Mouse (Mus musculus) hematopoietic stem cell, adult 5-6 weeks (primary cell): ENCODE measurements at regions not wholly inside any gene's neighbourhood (a gene's known extent, or its start where the extent isn't known, plus 50 kb on each side); places are given as distances from the start of the nearest gene placed in this dataset.
A peak's percentile ranks its signal among the peaks of the same experiment; 100 is the strongest.
"Not testable (repeated sequence)": the region's sequence is repeated elsewhere in the genome, so short reads cannot be mapped to it uniquely, and the experiment has no call there.

Experiments
- ATAC-seq, 2 experiments: fragments of 125-278 bp in 1 of 2; replicated peaks in 1 of 2; 2 replicates each; pipeline ENCODE4 v1.8.0; 2016 to 2017; ENCODE audit warnings: inconsistent platforms in 2 of 2, mild to moderate bottlenecking in 2 of 2, moderate number of reproducible peaks in 2 of 2, low read depth in 1 of 2, moderate TSS enrichment in 1 of 2; ENCODE audit not compliant: low FRiP score in 2 of 2, poor library complexity in 2 of 2, severe bottlenecking in 2 of 2, insufficient read depth in 1 of 2, low TSS enrichment in 1 of 2

DNA sequence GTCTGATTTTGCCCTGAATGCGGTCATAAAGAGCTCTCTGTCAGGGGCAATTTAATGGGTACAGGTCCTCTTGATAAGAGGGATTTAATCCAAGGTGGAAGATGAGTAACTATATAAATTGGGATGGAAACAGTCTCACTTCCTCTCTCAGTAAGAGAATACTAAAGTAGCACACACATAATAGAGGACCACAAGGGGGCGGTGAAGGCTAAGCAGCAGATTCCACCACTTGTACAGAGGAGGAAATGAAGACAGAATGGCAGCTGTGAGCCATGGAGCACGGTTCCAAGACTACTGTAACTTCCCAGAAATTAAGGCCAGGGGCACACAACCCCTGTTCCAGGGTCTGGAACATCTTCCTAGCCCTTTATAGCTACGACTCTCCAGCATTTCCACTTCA lies 262.6 kb upstream of the Ywhaq start:
- not testable (repeated sequence) for ATAC-seq

- not testable (repeated sequence) for ATAC-seq
Observed at GRCm38 (mm10) chr12:21649381-21649780, 231.9 kb upstream of the Ywhaq start.

DNA sequence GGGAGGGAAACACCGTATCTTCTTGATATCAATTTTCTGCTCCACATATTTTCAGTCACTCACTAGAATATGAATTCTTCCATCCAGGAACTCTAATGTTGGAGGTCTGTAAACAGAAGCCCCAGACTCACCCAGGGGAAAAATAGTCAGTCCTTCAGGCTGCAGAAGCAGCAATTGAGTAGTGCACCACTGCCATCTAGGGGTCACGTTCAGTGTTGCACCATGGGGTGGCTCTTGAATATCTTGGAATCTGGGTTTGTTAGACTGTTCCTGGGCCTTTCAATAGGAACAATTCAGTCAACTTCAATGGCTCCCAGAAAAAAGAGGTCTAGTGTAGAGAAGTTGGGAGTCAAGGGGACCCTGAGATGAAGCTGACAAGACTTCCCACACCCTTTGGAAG lies 196.3 kb upstream of the Ywhaq start:
- not testable (repeated sequence) for ATAC-seq

DNA sequence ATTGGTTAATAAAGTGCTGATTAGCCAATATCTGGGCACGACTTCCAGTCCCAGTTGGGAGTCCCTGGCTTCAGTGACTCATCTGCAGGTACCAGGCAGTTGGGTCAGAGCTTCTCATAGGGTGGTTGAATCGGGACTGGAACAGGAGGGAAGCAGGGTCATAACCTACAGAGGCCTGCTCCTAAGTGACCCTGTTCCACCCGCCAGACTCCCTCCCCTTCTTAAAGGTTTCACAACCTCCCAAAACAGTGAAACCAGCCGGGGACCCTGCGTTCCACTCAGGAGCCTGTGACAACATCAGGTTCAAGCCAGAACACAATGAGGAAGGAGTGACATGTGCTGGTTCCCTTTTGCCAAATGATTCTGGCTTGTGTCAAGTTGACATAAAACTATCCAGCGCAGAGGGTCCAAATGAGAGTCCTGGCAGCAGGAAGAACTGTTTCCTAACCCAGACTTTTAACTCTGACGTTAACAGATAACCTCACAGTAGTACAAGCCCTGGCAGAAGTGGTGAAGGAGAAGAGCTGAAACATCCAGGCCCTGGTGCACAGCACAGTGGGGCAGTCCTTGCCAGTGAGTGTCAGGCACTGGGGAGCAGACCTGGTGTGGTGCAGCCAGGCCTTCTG lies 151.1 kb upstream of the Ywhaq start:
- ATAC-seq: no peak

DNA sequence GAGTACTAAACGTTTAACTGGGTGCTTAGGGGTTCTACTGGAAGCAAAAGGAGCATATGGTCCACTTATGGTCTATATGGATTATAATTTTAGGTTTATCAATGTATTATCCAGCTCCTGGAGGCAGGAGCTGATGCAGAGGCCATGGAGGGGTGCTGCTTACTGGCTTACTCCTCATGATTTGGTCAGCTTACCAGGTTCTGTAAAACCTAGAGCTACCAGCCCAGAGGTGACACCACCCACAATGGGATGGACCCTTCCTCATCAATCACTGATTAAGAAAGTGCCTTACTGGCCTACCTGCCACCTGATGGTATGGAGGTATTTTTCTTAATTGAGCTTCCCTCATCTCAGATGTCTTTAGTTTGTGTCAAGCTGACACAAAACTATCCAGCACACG lies 126.5 kb upstream of the Ywhaq start:
- not testable (repeated sequence) for ATAC-seq

DNA sequence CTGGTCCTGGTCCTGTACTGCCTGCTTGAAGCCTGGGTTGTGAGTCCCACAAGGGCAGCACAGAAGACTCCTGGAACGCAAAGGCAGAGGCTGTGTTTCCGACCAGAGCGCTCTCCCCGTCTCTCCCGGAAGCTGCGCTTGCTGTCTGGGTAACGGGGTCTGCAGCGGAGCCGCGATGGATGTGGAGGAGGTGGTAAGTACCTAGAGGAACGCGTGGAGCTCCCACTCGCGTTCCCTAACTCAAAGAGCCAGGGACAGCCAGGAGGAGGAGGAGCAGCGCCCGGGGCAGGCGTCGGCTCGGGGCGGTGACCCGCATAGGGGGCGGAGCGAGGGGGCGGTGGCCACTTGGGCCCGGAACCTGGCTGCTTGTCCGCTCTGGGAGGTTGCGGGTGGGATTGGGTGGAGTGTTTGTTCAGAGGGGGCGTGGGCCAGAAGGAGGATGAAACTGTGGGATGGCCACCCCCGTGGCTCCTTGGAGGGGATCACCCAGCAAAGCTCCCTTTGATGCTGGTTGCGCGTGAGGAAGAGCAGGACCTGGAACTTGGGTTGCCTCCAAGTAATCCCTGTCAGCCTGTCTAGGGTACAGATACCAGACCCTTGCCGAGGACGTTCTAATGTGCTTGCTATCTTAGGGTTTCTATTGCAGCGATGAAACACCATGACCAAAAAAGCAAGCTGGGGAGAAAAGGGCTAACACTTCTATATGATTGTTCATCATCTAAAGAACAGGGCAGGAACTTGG lies 125.9 kb upstream of the Ywhaq start:
- ATAC-seq: peak; percentile 90 to 92

GRCm38 (mm10) chr12:21531766-21532165 lies 114.3 kb upstream of the Ywhaq start:
- ATAC-seq: no peak

DNA sequence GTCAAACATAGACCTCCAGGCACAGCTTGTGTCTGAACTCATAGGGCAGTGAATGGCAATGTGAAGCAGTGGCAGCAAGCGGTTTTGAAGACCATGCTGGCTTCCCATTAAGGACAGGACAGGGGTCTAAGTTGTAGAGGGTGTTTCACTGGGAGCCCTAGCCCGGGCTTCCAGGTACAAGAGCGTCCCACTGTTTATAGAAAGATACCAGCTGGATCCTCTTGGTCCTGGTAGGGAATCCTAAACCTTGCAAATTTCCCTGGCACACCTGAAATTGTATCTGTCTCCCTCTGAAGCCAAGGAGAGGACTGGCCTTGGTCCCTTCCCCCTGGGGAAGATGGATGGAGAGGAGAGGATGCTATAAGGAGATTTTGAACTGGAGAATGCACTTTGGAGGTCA lies 111.9 kb upstream of the Ywhaq start:
- not testable (repeated sequence) for ATAC-seq

- ATAC-seq: not testable (repeated sequence)
Observed at GRCm38 (mm10) chr12:21527336-21527735, 109.9 kb upstream of the Ywhaq start.

GRCm38 (mm10) chr12:21526906-21527305 lies 109.5 kb upstream of the Ywhaq start:
- ATAC-seq: not testable (repeated sequence)

DNA sequence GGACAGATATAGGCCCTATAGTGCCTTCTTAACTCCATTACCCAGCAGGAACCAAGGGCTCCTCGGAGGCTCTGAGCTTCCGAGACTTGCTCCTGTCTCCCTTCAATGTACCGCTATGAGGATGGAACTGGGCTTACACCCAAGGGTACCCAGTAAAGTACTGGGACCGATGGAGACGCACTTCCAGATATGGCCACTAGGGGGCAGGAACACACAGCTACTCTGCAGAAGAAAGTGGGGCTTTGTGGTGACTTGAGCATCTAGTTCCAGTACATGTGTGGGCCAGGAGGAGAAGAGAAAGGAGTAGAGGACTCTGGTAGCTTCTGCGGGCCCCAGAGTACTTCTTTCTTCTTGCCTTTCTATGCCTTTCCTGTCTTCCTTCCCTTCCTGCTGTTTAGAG lies 108.1 kb upstream of the Ywhaq start:
- peak; percentile 72 to 91 for ATAC-seq

GRCm38 (mm10) chr12:21522621-21523020 lies 105.2 kb upstream of the Ywhaq start:
- no peak for ATAC-seq

DNA sequence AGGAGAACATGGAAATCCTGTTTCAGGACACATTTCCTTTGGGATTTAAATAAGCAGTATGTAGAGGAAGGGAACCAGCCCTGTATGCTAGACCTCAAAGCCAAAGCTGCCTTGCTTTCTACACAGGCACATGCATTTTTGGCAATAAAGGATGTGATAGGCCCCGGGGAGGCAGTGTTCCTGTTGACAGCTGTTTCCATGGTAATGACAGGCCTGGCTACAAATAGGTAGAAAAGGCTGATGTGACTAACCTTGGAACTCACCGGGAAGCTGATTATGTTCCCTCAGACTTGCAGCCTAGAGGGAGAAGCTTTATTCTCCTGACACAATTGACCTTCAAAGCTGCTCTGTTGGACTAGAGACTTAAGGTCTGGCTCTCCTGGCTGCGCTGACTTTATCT lies 101.6 kb upstream of the Ywhaq start:
- no peak for ATAC-seq

DNA sequence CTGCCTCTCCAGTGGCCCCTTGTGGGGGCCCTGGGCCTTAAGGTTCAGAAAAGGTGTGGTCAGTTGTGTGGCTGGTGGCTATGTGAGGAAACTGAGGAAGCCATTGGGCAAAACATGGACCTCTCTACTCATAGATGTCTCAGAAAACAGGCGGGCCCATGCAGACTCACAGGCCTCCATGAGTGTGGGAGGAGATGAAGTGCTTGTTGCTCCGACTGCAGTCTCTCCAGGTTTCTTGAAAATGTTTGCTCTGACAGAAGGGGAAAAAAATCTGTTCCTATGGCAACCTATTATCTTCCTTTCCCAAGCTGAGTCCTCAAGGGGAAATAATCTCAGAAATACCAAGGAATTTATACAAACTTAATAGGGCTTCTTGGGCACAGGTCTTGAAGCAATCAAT lies 95.3 kb upstream of the Ywhaq start:
- no peak for ATAC-seq

DNA sequence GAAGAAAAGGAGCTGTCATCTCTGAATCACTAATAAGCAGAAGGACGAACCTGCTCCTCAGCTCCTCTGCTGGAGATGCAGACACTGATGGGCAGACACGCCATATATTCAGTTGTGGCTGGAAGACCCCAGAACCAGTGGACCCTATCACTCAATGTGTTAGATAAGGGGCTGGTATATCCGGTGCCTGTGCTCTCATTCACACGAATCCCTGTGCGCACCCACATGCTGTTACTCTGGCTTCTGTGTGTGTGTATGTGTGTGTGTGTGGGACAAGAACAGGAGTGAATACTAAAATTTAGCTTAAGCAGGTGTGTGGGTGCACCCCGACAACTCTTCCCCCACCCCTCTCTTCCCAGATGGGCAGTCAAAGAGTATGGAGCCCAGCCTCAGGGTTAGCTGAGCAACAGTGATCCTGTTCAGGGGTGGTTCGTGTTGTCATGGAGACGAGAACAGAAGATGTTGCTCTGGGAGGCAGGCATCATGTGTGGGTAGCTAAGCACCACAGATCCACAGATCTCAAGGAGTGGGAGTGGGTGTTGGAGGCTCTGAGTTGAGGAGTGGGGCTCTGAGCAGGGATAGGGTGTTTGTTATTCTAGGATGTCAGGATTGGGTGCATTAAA lies 93.7 kb upstream of the Ywhaq start:
- no peak for ATAC-seq

GRCm38 (mm10) chr12:21507080-21507479 lies 89.6 kb upstream of the Ywhaq start:
- no peak for ATAC-seq

GRCm38 (mm10) chr12:21505731-21506368 lies 88.4 kb upstream of the Ywhaq start:
- no peak for ATAC-seq

DNA sequence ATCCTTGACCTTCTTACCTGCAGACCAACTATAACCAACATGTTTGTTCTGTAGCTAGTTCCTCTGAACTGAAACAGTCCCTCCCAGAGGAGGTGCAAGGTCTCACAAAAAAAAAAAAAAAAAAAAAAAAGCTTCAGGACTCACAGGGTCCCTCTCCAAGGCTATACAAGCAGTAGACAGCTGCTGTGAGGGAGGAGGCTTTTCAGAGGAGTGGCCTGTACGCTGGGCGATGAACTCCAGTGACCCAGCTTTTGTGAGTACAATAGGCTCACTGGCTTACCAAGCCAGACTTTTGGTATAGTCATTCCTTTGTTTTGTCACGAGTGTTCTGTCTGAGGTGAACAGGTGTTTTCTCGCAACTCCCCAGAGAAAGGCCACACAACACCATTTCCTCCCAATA lies 85.8 kb upstream of the Ywhaq start:
- no peak for ATAC-seq
